Mouse (Mus musculus): Measurements from ENCODE around the gene Gm3448. TPM values are rescaled to one million over a fixed set of nuclear protein-coding genes. Genes with fewer than 3 reads are reported as not detected.
"Not testable (repeated sequence)": the region's sequence is repeated elsewhere in the genome, so short reads cannot be mapped to it uniquely, and the experiment has no call there.

Gm3448 gene
- total RNA-seq, 2 experiments from 2014 or later, result 1.3 to 1.6 TPM

GRCm38 (mm10) chr17:14961557-14962154 lies 79.7 kb downstream of the Gm3448 start:
- intact Hi-C loops (cut with DNase I); DNase-seq: not testable (repeated sequence)

DNA sequence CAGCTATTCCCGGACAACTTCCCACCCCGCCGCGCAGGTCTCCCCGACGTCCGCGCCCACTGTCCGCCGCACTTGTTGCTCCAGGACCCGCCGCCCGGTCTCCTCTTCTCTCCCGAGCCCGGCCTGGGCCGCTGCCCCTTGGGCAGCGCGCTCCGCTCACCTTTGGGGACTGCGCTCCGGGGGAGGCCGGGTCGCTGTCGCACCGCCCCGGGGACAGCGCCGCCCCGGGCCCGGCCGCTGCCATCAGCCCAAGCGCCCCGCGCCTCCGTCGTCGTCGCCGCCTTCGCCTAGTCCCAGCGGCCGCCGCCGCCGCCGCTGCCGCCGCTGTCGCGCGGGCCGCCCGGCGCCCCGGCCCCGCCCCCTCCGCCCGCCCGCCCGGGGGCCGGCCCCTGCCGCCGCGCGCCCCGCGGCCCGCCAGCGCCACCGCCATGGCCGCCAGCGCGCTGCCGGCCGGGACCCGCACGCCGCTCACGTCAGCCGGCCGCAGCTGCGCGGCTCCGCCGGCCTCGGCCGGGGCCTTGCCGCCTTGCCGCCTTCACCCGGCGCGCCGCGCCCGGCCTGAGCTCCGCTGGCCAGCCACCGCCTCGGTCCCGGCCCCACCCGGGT lies 80.3 kb downstream of the Gm3448 start, which contains the start of gene Phf10:
Gene Phf10, minus strand, starts transcription at position 323 of the 606 bp plus-strand sequence.
- intact Hi-C loops (cut with DNase I), result not testable (repeated sequence)
- peak; percentile 45 to 64 for DNase-seq

DNA sequence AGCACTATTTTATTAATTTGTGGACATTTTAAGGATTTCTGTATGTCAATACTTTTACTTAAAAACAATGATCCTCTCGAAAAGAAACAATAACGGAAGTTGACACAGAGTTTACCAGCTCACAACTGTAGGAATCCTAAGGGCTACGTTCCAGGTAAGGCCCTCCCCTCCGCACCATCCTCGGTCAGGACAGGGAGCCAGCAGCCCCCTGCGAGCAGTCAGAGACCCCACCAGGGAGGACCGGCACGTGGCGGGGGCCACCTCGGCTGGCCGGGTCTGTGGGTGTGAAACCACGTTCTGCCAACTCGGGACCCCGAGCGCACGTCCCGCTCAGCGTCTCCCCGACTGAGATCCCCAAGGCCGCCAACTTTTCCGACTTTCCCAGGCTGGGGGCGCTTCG lies 80.8 kb downstream of the Gm3448 start:
- intact Hi-C loops (cut with DNase I), result no loop called here
- DNase-seq, result peak; percentile 22 to 25

- DNase-seq, result no peak
- intact Hi-C loops (cut with DNase I), result no loop called here
Measured at GRCm38 (mm10) chr17:14959979-14960378, 81.4 kb downstream of the Gm3448 start.

GRCm38 (mm10) chr17:14958686-14959327 lies 82.5 kb downstream of the Gm3448 start:
- DNase-seq, result no peak
- intact Hi-C loops (cut with DNase I), result no loop called here

GRCm38 (mm10) chr17:14953452-14953851 lies 87.9 kb downstream of the Gm3448 start:
- DNase-seq, result peak in 1 of 2 experiments; percentile 5
- intact Hi-C loops (cut with DNase I), result no loop called here

DNA sequence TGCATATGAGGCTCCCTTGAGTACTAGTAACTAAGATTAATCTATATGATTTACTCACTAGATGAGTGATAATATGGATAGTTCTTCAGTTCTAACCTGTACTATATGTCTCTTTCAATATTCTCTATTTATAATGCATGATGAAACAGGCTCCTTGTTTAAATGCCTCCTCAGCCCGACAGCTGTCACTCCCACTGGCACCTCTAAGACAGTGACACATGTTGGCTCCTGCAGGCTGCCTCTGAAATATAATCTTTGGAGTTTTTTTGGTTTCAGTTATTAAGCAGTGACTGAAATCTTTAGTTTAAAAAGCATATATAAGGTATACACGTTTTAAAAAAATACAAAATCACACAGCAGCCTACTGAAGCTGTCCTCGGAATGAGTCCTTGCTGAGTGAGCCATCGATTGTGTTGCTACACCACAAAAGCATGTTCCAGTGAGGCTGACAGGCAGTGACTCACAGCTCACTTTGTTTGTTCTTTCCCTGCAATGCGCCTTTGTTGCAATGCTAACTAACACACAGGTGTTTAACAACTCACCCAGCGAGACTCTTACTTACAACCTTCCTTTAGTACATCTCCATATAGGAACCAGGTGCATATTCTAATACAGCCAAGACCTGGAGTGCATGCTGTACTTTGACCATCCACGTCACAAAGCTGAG lies 92.0 kb downstream of the Gm3448 start:
- intact Hi-C loops (cut with DNase I), result no loop called here
- no peak for DNase-seq

Other genes starting within 250 kb of the Gm3448 start
- gene Wdr27, start 98.4 kb downstream of the Gm3448 start, total RNA-seq (2021), result 1 to 10 TPM in 1 of 2 experiments, under 1 TPM in 1; 0.73 to 1.7 TPM
- 10 to 100 TPM; 13.1 to 14.6 TPM for gene 1600012H06Rik, start 98.4 kb downstream of the Gm3448 start, total RNA-seq (2021)
- 10 to 100 TPM; 48.8 to 49.7 TPM for gene Phf10, start 80.3 kb downstream of the Gm3448 start, total RNA-seq (2021)
- gene 9030025P20Rik, start 63.1 kb downstream of the Gm3448 start, total RNA-seq (2021), result 1 to 10 TPM; 2.0 to 3.6 TPM
- not detected for gene Gm3417, start 62.7 kb downstream of the Gm3448 start, total RNA-seq (2021)
- gene Gm3435, start 31.4 kb downstream of the Gm3448 start, total RNA-seq (2021), result 1 to 10 TPM; 1.4 to 1.5 TPM
- 10 to 100 TPM; 29.0 to 33.6 TPM for gene Ermard, start 329 bp downstream of the Gm3448 start, total RNA-seq (2021)
- gene Tcte3, start within 50 bp of the Gm3448 start, total RNA-seq (2021), result under 1 TPM in 1 of 2 experiments, not detected in 1; 1.00 TPM